Mouse (Mus musculus) myocyte (in vitro differentiated cells): ENCODE results near the gene Snapc3. TPM values are rescaled to one million over a fixed set of nuclear protein-coding genes. Genes with fewer than 3 reads are reported as not detected.

ENCODE experiments used
- H3K27me3 ChIP-seq: one replicate; pipeline ENCODE4 v1.6.1; 2011; ENCODE audit not compliant: control insufficient read depth, insufficient read depth, insufficient read length
- H3K36me3 ChIP-seq: one replicate; pipeline ENCODE4 v1.6.1; 2011; ENCODE audit not compliant: control insufficient read depth, insufficient read depth
- H3K4me2 ChIP-seq: one replicate; pipeline ENCODE4 v1.6.1; 2011; ENCODE audit warnings: low read depth, control low read depth
- H3K4me3 ChIP-seq: one replicate; pipeline ENCODE4 v1.5.1; 2011; ENCODE audit warnings: mild to moderate bottlenecking, control low read depth, moderate library complexity
- H3K79me2 ChIP-seq: one replicate; pipeline ENCODE4 v1.6.1; 2011; ENCODE audit not compliant: control insufficient read depth, insufficient read depth
- H3ac ChIP-seq: one replicate; pipeline ENCODE4 v1.6.1; 2011; ENCODE audit not compliant: control insufficient read depth, insufficient read length
- CEBPB ChIP-seq: IDR thresholded peaks from 2 replicates; pipeline ENCODE4 v1.6.1; 2011; ENCODE audit warnings: mild to moderate bottlenecking, moderate library complexity; ENCODE audit not compliant: poor library complexity, insufficient read depth, severe bottlenecking
- E2F4 ChIP-seq: IDR thresholded peaks from one replicate; pipeline ENCODE4 v1.6.1; 2011; ENCODE audit warnings: mild to moderate bottlenecking, control low read depth, moderate library complexity; ENCODE audit not compliant: insufficient read depth
- MAX ChIP-seq: IDR thresholded peaks from one replicate; pipeline ENCODE4 v1.6.1; 2011; ENCODE audit warnings: low read depth, mild to moderate bottlenecking, control low read depth
- MYOD1 ChIP-seq, 3 experiments: IDR thresholded peaks; one replicate each; pipeline ENCODE4 v1.6.1; 2011; ENCODE audit warnings: control low read depth in 2 of 3, low read depth in 2 of 3, mild to moderate bottlenecking in 2 of 3, moderate library complexity in 1 of 3; ENCODE audit not compliant: insufficient read length in 2 of 3, control insufficient read depth in 1 of 3
- MYOG ChIP-seq, 3 experiments: IDR thresholded peaks; one replicate each; pipeline ENCODE4 v1.6.1; 2011; ENCODE audit warnings: control low read depth in 2 of 3, low read depth in 2 of 3, mild to moderate bottlenecking in 2 of 3; ENCODE audit not compliant: insufficient read length in 2 of 3, control insufficient read depth in 1 of 3, insufficient read depth in 1 of 3
- POLR2A ChIP-seq: IDR thresholded peaks from one replicate; pipeline ENCODE4 v1.6.1; 2011; ENCODE audit warnings: low read depth, mild to moderate bottlenecking, control low read depth, moderate library complexity; ENCODE audit not compliant: insufficient read length
- POLR2AphosphoS2 ChIP-seq: IDR thresholded peaks from one replicate; pipeline ENCODE4 v1.6.1; 2011; ENCODE audit warnings: low read depth, control low read depth; ENCODE audit not compliant: insufficient read length
- REST ChIP-seq: IDR thresholded peaks from one replicate; pipeline ENCODE4 v1.6.1; 2011; ENCODE audit warnings: mild to moderate bottlenecking, control low read depth, moderate library complexity; ENCODE audit not compliant: insufficient read depth, insufficient read length
- SRF ChIP-seq: IDR thresholded peaks from one replicate; pipeline ENCODE4 v1.6.1; 2011; ENCODE audit warnings: low read depth; ENCODE audit not compliant: control insufficient read depth, insufficient read length
- TCF12 ChIP-seq: IDR thresholded peaks from one replicate; pipeline ENCODE4 v1.6.1; 2011; ENCODE audit warnings: mild to moderate bottlenecking, control low read depth; ENCODE audit not compliant: poor library complexity, insufficient read depth, severe bottlenecking
- TCF3 ChIP-seq: IDR thresholded peaks from one replicate; pipeline ENCODE4 v1.6.1; 2011; ENCODE audit warnings: low read depth, control low read depth; ENCODE audit not compliant: insufficient read length
- USF1 ChIP-seq: IDR thresholded peaks from one replicate; pipeline ENCODE4 v1.6.1; 2011; ENCODE audit warnings: low read depth, mild to moderate bottlenecking, control low read depth, moderate library complexity
- polyA plus RNA-seq: library from polyadenylated mRNA; unstranded; fragments of >200 nt; fragmentation: generic; extraction: Trizol; gene quantifications from one replicate; pipeline ENCODE4 v1.2.1, GENCODE M21; 2012; ENCODE audit warnings: missing spikeins

Snapc3 gene
- polyA plus RNA-seq, 1 experiment, result 18.4 TPM

DNA sequence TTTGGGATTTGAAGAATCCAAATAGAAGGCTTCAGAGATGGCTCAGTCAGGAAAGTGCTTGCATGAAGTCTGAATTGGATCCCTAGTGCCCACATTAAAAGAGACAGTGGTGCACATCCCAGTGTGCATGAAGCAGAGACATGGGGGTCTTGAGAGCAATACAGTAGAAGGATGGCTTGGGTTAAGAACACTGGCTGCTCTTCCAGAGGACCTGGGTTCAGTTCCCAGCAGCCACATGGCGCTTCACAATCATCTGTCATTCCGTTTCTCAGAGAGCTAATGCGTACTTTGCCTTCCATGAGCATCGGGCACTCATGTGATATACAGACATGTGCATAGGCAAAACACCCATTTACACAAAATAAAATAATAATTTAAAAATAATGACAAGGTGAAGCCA, 7.6 kb downstream of the Snapc3 start:
- Histone ChIP-seq H3K36me3 (peaks cover 32% of the 10 kb centered on the region), H3K4me3 (no peak overlapping the region), H3K79me2 (peaks cover 89% of the 10 kb centered on the region), H3ac (no peak overlapping the region), H3K27me3 (no peaks in the 10 kb centered on the region), H3K4me2 (no peak overlapping the region)
- TF ChIP-seq POLR2A (no peak), REST (no peak)

DNA sequence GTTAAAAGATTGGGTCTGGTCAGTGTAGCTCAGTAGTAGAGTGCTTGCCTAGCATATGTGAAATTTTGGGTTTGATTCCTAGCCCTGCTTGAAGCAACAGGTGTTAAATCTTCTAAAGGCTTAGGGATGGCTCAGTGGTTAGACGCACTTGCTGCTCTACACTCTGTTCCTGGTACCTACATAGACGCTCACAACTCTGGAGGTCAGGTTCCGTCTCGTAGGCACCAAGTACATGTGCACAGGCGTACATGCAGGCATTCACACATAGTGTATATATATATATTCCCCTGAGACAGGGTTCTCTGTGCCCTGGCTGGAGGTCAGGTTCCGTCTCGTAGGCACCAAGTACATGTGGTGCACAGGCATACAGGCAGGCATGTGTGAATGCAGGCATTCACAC, 9.6 kb downstream of the Snapc3 start:
- H3K27me3 ChIP-seq, result no peaks in the 10 kb centered on the region
- H3ac ChIP-seq, result no peak overlapping the region
- TF ChIP-seq TCF12 (no peak), POLR2AphosphoS2 (no peak), MYOG (IDR thresholded peaks at IDR 0.05; ENCODE audit: control insufficient read depth in 1 of 3, insufficient read depth in 1 of 3, insufficient read length in 2 of 3, low read depth in 2 of 3) (no peak), SRF (no peak), POLR2A (no peak)
- peaks cover 93% of the 10 kb centered on the region for H3K79me2 ChIP-seq
- peaks cover 30% of the 10 kb centered on the region for H3K36me3 ChIP-seq
- no peak overlapping the region for H3K4me2 ChIP-seq
- no peak overlapping the region for H3K4me3 ChIP-seq

DNA sequence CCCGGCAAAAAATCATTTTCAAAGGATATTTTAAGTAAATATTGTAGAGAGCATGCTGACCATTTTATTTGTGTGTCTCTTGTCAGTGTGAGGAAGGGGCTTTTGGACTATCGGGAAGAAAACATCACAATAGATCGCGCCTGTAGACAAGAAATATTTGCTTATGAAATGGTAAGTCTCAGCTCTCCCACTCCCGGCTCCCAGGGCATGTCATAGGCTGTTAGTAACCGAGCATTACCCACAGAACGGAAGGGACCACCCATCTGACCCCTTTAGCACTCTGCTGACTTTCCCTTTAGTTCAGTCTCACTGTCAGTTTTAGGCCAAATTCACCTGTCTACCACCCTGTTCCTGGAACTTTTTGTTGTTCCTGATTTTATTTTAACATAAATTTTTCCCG, 10.2 kb downstream of the Snapc3 start:
- Histone ChIP-seq H3K4me3 (no peak overlapping the region), H3K36me3 (peaks cover 30% of the 10 kb centered on the region), H3K79me2 (peaks cover 92% of the 10 kb centered on the region), H3K4me2 (no peak overlapping the region), H3ac (no peak overlapping the region), H3K27me3 (no peaks in the 10 kb centered on the region)
- TF ChIP-seq MAX, result no peak
- no peak for TF ChIP-seq MYOD1 (IDR thresholded peaks at IDR 0.05; ENCODE audit: control insufficient read depth in 1 of 3, insufficient read length in 2 of 3, low read depth in 2 of 3)
- no peak for TF ChIP-seq E2F4
- no peak for TF ChIP-seq MYOG (IDR thresholded peaks at IDR 0.05; ENCODE audit: control insufficient read depth in 1 of 3, insufficient read depth in 1 of 3, insufficient read length in 2 of 3, low read depth in 2 of 3)
- TF ChIP-seq USF1, result no peak
- TF ChIP-seq POLR2AphosphoS2, result no peak
- no peak for TF ChIP-seq SRF
- no peak for TF ChIP-seq POLR2A
- no peak for TF ChIP-seq TCF3
- TF ChIP-seq TCF12, result no peak
- no peak for TF ChIP-seq CEBPB
- TF ChIP-seq REST, result no peak

DNA sequence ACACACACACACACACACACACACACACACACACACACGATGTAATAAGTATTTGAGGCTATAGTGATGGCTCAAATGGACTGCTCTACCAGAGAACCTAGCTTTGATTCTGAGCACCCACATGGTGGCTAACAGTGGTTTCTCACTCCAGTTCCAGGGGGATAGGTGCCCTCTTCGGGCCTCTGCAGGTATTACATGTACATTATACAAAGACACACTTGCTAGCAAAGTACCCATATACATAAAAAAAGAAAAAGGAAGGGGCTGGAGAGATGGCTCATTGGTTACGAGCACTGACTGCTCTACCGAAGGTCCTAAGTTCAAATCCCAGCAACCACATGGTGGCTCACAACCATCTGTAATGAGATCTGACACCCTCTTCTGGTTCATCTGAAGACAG, 11.3 kb downstream of the Snapc3 start:
- TF ChIP-seq E2F4, result no peak
- TF ChIP-seq MAX, result no peak
- TF ChIP-seq SRF, result no peak
- TF ChIP-seq TCF3, result no peak
- no peak for TF ChIP-seq REST
- TF ChIP-seq USF1, result no peak
- Histone ChIP-seq H3K27me3 (no peaks in the 10 kb centered on the region), H3K36me3 (peaks cover 34% of the 10 kb centered on the region), H3K4me3 (no peak overlapping the region), H3K79me2 (peaks cover 86% of the 10 kb centered on the region), H3ac (no peak overlapping the region), H3K4me2 (no peak overlapping the region)

DNA sequence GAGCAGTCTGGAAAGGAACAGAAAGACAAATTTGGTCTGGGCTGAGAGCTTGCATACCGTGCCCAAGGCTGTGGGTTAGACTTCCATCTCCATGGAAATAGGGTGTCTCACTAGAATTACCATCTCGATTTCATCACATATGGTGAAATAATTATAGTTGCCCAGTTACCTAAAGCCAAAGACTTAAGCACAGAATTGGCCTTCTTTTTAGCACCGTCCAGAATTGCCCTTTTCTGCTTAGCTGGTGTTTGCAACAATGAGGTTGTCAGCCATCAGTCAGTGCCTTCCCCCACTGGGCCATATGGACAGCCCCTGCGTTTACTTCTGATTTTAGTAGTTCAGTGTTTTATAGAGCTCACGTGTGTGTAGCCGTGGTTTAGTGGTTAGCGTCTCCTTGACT, 14.4 kb downstream of the Snapc3 start:
- TF ChIP-seq MYOD1 (IDR thresholded peaks at IDR 0.05; ENCODE audit: control insufficient read depth in 1 of 3, insufficient read length in 2 of 3, low read depth in 2 of 3), result no peak
- no peak for TF ChIP-seq POLR2AphosphoS2
- no peak for TF ChIP-seq MAX
- TF ChIP-seq USF1, result no peak
- TF ChIP-seq POLR2A, result no peak
- no peak for TF ChIP-seq TCF3
- TF ChIP-seq CEBPB, result no peak
- TF ChIP-seq TCF12, result no peak
- no peak for TF ChIP-seq MYOG (IDR thresholded peaks at IDR 0.05; ENCODE audit: control insufficient read depth in 1 of 3, insufficient read depth in 1 of 3, insufficient read length in 2 of 3, low read depth in 2 of 3)
- no peak for TF ChIP-seq REST
- no peak for TF ChIP-seq E2F4
- no peak for TF ChIP-seq SRF
- peaks cover 61% of the 10 kb centered on the region for H3K79me2 ChIP-seq
- no peak overlapping the region for H3K4me2 ChIP-seq
- no peak overlapping the region for H3ac ChIP-seq
- H3K4me3 ChIP-seq, result no peak overlapping the region
- H3K27me3 ChIP-seq, result no peaks in the 10 kb centered on the region
- H3K36me3 ChIP-seq, result peaks cover 41% of the 10 kb centered on the region

DNA sequence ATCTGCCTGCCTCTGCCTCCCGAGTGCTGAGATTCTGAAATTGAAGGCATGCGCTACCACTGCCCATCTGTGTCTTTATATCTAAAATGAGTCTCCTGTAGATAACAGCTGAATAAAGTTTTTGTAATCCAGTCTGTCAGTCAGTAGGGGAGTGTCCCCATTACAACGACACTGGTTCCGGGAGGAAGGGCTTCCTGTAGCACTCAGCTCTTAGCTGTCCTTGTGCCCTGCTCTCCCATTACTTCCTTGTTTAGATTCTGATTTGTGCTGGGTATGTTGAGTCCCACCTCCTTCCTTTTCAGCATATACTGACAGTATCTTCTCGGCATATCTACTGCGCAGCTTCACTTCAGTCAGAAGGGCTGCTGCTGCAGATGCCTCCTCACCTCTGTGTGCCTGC, 15.4 kb downstream of the Snapc3 start:
- peaks cover 51% of the 10 kb centered on the region for H3K79me2 ChIP-seq
- TF ChIP-seq POLR2A, result no peak
- no peak overlapping the region for H3K4me2 ChIP-seq
- H3K4me3 ChIP-seq, result no peak overlapping the region
- H3ac ChIP-seq, result no peak overlapping the region
- H3K27me3 ChIP-seq, result no peaks in the 10 kb centered on the region
- peaks cover 47% of the 10 kb centered on the region for H3K36me3 ChIP-seq
